Mouse (Mus musculus) ES-Bruce4 (cell line): ENCODE data around the gene Mrpl54. TPM values are rescaled to one million over a fixed set of nuclear protein-coding genes. Genes with fewer than 3 reads are reported as not detected.

Experiments
- H3K27ac ChIP-seq: 2 replicates; pipeline ENCODE4 v1.5.1; 2012; ENCODE audit warnings: low read length, inconsistent platforms; ENCODE audit not compliant: insufficient read depth
- H3K27me3 ChIP-seq: 2 replicates; pipeline ENCODE4 v1.6.1; 2012; ENCODE audit warnings: mild to moderate bottlenecking, low read length, inconsistent platforms; ENCODE audit not compliant: control insufficient read depth, poor library complexity, insufficient read depth, severe bottlenecking
- H3K36me3 ChIP-seq: 2 replicates; pipeline ENCODE4 v1.6.1; 2012; ENCODE audit warnings: inconsistent platforms, mild to moderate bottlenecking, low read length, moderate library complexity; ENCODE audit not compliant: control insufficient read depth, poor library complexity, insufficient read depth, severe bottlenecking
- H3K4me1 ChIP-seq: one replicate; pipeline ENCODE4 v1.8.1; 2011; ENCODE audit warnings: low read length; ENCODE audit not compliant: control insufficient read depth, insufficient read depth
- H3K4me3 ChIP-seq: 2 replicates; pipeline ENCODE4 v1.5.1; 2011; ENCODE audit warnings: low read depth, mild to moderate bottlenecking, low read length
- H3K9ac ChIP-seq: 2 replicates; pipeline ENCODE4 v1.6.1; 2012; ENCODE audit warnings: low read depth, mild to moderate bottlenecking, inconsistent platforms; ENCODE audit not compliant: poor library complexity, severe bottlenecking
- H3K9me3 ChIP-seq: replicated peaks from 2 replicates; pipeline ENCODE4 v1.6.1; 2012; ENCODE audit warnings: mild to moderate bottlenecking, low read length, inconsistent platforms; ENCODE audit not compliant: control insufficient read depth, poor library complexity, insufficient read depth, severe bottlenecking
- CTCF ChIP-seq: IDR thresholded peaks from one replicate; pipeline ENCODE4 v1.8.1; 2011; ENCODE audit warnings: low read depth, low read length
- EP300 ChIP-seq: IDR thresholded peaks from 2 replicates; pipeline ENCODE4 v1.6.1; 2011; ENCODE audit warnings: low read depth, low read length; ENCODE audit not compliant: insufficient read depth
- POLR2A ChIP-seq: IDR thresholded peaks from one replicate; pipeline ENCODE4 v1.8.1; 2011; ENCODE audit warnings: low read length; ENCODE audit not compliant: insufficient read depth
- polyA plus RNA-seq: library from polyadenylated mRNA; stranded (reverse); fragments of >200 nt; gene quantifications from 2 replicates; pipeline ENCODE4 v1.2.4, GENCODE M21; 2011; ENCODE audit warnings: low read depth; ENCODE audit not compliant: missing spikeins, insufficient read depth, insufficient read length

Gene Mrpl54
- polyA plus RNA-seq, 1 experiment: 52.2 TPM

- Histone ChIP-seq H3K4me3 (peak within 1 kb of the TSS; percentile 19; the same call in 1 of the 2 replicates), H3K27ac (no peak within 1 kb of the TSS), H3K9ac (no peak within 1 kb of the TSS)
Observed at GRCm38 (mm10) chr10:81252424-81253419, 14.0 kb downstream of the Mrpl54 start, which contains the start of gene Matk. Gene Matk (plus strand): TSS chr10:81252935.

GRCm38 (mm10) chr10:81249442-81249841, 17.3 kb downstream of the Mrpl54 start:
- Histone ChIP-seq H3K4me3 (no peak overlapping the region), H3K27ac (no peak overlapping the region), H3K27me3 (no peaks in the 10 kb centered on the region), H3K36me3 (no peaks in the 10 kb centered on the region), H3K9me3 (no peaks in the 10 kb centered on the region), H3K4me1 (peaks cover 5% of the 10 kb centered on the region), H3K9ac (no peak overlapping the region)
- TF ChIP-seq EP300 (no peak), CTCF (no peak), POLR2A (no peak)

More at GRCm38 (mm10) chr10:81252424-81253419, 14.0 kb downstream of the Mrpl54 start, which contains the start of gene Matk:
- Histone ChIP-seq H3K27me3 (no peaks in the 10 kb centered on the region), H3K9me3 (no peaks in the 10 kb centered on the region), H3K4me1 (peaks cover 4% of the 10 kb centered on the region), H3K36me3 (no peaks in the 10 kb centered on the region)
- no peak for TF ChIP-seq POLR2A
- TF ChIP-seq CTCF: no peak
- no peak for TF ChIP-seq EP300

DNA sequence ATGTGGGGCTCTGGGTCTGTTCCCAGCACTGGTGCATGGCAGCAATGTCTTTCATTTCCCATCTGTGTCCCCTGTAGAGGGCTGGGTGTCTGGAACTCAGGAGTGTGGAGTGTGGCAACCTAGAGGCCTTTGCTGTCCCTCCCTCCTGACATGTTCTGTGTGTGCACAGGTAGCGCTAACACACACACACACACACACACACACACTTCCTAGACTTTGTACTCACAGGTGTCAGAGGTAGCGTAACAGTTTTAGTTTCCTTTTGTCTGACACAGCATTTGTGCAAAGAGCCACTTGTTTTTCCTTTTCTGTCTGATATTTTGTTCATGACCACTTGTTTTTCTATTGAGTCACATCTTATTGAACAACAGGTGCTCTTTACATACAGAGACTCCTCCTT, 18.9 kb downstream of the Mrpl54 start:
- Histone ChIP-seq H3K36me3 (no peaks in the 10 kb centered on the region), H3K4me3 (no peak overlapping the region), H3K27me3 (no peaks in the 10 kb centered on the region), H3K9me3 (no peaks in the 10 kb centered on the region), H3K9ac (no peak overlapping the region), H3K4me1 (peaks cover 5% of the 10 kb centered on the region), H3K27ac (no peak overlapping the region)
- TF ChIP-seq POLR2A (no peak), CTCF (no peak), EP300 (no peak)

GRCm38 (mm10) chr10:81245166-81245565, 21.6 kb downstream of the Mrpl54 start:
- Histone ChIP-seq H3K27ac (no peak overlapping the region), H3K27me3 (no peaks in the 10 kb centered on the region), H3K4me3 (no peak overlapping the region), H3K9me3 (no peaks in the 10 kb centered on the region), H3K9ac (no peak overlapping the region), H3K4me1 (peaks cover 1% of the 10 kb centered on the region), H3K36me3 (no peaks in the 10 kb centered on the region)
- TF ChIP-seq POLR2A (no peak), CTCF (no peak), EP300 (no peak)

- Histone ChIP-seq H3K27ac (no peak overlapping the region), H3K27me3 (no peaks in the 10 kb centered on the region)
Observed at GRCm38 (mm10) chr10:81244595-81244994, 22.1 kb downstream of the Mrpl54 start.

DNA sequence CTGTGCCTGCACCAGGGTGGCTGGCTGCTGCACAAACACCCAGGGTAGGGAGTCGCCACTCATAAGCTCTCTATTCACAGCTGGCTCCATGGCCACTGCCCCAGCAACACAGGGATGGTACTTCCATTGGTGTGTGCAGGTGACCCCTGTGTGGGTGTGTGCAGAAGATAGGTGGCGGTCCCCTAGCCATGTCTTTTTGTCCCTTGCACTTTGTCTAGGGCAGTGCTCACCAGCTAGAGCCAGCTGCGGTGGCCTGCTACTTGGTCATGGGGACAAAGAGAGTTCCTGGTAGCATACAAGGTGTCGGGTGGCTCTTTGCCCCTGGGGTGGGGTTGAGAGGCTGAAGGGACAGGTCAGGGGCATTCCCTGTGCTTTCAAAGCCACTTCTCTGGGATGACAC, 22.6 kb downstream of the Mrpl54 start:
- Histone ChIP-seq H3K27ac (no peak overlapping the region), H3K9me3 (no peaks in the 10 kb centered on the region), H3K9ac (no peak overlapping the region), H3K36me3 (no peaks in the 10 kb centered on the region), H3K4me3 (no peak overlapping the region), H3K27me3 (no peaks in the 10 kb centered on the region), H3K4me1 (peaks cover 1% of the 10 kb centered on the region)
- TF ChIP-seq EP300: no peak
- TF ChIP-seq CTCF: no peak
- no peak for TF ChIP-seq POLR2A

More at GRCm38 (mm10) chr10:81244595-81244994, 22.1 kb downstream of the Mrpl54 start:
- Histone ChIP-seq H3K9ac (no peak overlapping the region), H3K9me3 (no peaks in the 10 kb centered on the region), H3K4me3 (no peak overlapping the region), H3K36me3 (no peaks in the 10 kb centered on the region), H3K4me1 (peaks cover 1% of the 10 kb centered on the region)
- TF ChIP-seq CTCF (no peak), POLR2A (no peak), EP300 (no peak)
